Mouse (Mus musculus): ENCODE data around the gene 1700093K21Rik.

DNA sequence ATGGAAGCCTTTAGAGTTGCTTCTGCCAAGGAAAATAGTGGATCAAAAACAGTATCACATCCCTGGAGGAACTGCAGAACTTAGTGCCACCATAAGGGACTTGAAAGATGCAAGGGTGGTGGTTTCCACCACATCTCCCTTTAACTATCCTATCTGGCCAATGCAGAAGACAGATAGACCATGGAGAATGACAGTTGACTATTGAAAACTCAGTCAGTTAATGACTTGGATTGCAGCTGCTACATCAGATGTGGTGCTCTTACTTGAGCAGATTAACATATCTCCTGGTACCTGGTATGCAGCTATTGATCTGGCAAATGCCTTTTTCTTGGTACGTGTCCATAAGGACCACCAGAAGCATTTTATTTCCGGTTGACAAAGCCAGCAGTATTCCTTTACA, 16.5 kb upstream of the 1700093K21Rik start:
- TF ChIP-seq POLR2A (IDR thresholded peaks at IDR 0.05; ENCODE audit: insufficient read depth, low read depth, low read length) (no peak), CTCF (IDR thresholded peaks at IDR 0.05) (no peak)

All from heart, adult 2 months (tissue).